Mouse (Mus musculus) spleen, postnatal 10 days (tissue): ENCODE results near the gene Plekha1.

Source experiments
- DNase-seq, 2 experiments: peaks; one replicate each; pipeline ENCODE4 v3.0.0; 2021 to 2022; ENCODE audit warnings: low spot score in 2 of 2

The Plekha1 gene

DNA sequence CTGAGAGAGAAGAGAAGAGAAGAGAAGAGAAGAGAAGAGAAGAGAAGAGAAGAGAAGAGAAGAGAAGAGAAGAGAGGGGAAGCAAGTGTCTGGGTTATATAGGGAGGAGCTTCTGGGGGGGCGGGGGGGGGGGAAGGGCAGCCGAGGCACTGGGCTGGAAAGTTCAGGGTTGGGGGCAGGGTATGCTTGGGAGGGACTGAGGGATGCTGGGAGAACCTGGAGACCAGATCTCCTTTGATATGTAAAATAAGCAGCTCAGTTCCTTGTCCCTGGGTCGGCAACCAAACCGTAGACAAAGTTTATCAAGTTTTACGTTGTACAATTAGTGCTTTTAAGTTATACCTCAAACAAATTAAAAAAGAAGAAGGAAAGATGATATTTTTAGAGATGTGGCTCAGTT, 5.6 kb upstream of the Plekha1 start:
- DNase-seq, result no peak

DNA sequence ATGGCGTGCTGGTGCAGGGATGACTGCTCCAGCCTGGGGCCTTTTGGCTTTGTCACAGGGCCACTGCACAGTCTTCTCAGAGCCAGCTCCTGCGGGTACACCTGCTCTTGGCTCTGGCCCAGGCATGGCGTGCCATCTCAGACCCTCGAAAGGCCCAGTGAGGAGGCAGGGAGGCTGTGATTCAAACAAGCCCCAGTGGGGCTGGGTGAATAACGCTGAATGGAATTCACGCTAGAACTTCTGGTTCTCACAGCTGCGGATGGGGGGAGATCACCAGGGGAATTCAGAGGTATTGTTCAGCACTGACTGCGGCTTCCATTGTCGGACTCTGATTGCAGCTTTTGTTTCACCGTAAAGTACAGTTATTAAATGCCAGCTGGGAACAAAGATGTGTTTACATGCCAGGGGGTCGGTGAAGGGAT, 4.8 kb upstream of the Plekha1 start:
- DNase-seq, result no peak

DNA sequence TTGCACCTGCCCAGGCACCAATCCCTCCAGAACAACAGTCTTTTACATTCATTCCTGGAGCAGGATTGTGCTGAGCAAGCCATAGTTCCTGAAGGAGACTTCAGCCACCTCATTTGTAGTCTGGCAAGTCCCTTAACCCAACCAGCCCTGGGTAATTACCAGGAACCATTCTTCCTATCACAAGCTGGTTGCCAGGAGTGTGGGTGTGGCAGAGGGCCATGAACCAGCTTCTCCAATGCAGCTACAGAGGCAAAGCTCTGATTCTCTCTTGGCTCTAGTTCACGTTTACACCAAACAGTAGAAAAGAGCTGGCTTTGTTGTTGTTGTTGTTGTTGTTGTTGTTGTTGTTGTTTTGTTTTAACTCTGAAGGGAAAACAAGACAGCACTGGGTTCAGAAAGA, 3.1 kb upstream of the Plekha1 start:
- DNase-seq, result no peak

DNA sequence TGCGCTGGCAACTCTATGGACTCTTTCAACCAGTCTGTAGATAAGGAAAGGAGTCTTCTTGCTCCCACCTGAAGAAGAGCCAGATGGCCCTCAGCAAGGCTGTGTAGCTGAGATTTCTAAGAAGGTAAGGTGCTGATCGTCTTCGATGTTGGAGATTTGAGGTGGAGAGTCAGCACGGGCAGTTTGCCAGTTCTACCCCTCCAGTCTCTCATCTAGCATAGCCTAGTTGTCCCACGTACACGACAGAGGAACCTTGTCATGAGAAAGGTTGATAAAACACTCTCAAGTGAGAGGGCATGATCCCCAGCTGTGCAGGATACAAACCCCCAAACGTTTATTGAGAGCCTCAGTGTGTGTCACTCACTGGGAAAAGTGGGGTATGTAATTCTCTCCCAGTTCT, 845 bp upstream of the Plekha1 start:
- no peak for DNase-seq

DNA sequence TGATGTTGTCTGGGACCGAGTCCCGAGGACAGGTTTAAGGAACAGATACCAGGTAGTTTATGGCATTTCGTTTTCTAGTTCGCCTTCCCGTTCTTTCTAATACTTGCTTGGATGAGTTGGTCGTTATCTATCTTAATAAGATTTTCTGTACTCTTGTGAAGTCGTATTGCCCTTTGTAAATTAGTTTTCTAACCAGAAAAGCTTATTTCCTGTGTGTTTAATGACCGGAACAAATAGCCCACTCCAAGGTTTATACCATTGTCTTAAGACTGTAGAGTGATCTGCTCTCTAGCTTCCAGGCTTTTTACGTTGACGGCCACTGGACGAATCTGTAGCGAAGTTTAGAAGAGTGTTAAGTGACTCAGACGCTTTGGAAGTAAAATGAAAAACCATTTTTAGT, 1.1 kb downstream of the Plekha1 start:
- DNase-seq, result no peak

DNA sequence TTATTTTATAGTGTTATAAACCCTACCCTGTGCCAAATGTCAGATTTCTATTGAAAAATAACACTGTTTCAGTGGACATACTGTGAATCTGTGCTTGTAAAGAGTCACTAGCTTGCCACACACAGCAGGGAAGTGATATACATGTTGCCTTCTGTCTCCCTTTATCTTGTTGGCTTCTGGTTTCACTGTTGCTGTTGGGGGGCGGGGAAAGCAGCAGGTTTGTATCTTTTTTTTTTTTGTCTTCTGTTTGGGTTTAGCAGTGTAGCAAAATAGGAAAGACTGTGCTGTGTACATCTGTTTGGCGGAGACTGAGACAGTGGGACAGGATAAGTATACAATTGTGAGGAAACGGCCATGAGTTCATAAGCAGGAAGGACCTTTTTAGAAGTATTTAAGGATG, 1.7 kb downstream of the Plekha1 start:
- DNase-seq, result no peak

DNA sequence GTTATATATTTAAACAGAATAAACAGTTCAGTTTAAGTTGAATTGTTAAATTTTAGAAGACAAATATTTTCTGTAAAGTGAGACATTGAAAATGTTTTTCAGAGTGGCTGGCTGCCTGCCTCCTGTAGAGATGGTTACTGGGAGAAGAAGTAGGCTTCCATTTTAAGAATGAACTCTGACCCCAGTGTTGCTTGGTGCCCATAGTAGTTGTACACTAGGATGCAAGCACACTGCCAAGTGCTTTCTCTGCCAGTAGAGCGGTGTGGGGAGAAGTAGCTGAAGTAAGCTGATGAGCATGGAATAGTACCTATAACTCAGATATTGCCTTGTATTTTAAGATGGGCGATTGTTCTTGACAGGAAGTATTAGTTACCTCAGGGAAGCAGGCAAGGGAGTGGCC, 18.6 kb downstream of the Plekha1 start:
- no peak for DNase-seq

DNA sequence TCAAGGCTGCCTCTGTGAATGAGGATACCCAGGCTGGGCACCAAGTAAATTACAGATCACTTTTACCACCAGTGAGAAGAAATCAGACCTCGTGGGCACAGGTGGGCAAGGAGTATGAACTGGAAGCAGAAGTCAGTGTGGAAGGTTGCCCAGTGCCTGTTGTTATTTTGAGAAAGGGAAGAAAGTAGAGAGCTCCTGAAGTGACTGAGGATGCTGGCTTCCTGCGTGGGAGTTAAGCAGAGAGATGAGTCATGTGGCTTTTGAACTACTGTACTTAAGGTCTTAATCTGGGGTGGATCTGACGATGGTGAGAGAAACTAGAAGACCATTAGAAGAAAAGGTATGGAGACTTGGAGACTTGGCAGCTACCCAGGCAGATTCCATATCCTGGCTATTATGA, 20.7 kb downstream of the Plekha1 start:
- DNase-seq, result no peak

DNA sequence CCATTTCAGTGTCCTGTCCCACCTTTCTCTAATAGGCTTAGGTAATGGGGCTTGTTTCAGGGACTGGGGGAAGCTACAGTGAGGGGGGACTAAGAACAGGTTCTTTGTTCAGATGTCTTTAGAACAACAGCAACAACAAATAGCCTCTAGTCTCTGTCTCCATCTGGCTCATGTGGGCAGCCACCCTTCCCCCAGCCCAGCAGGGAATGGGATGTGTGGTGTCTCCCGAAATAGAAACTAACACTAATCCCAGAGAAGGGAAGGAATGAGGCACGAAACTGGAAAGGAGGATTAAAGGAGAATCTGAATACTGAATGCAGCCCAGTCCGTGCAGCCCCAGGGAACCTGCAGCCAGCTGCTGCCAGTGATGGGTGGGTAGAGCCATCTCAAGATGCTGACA, 22.4 kb downstream of the Plekha1 start:
- DNase-seq, result no peak

DNA sequence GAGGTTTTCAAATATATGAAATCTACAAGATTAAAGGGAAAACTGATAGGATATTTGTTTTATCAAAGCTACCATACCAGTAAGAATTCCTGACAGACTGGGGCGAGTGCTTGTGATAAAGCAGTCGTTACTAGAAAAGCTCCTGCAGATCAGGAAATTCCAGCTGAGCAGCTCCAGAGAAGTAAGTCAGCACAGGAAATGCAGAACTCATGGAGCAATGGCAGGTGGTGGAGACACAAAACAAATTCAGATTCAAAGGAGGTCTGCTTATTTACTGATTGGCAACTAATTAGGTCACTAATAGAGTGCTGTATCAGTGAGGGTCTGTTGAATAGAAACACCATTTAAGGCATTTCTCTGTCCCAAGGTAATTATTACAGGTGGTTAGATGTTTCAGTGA, 25.3 kb downstream of the Plekha1 start:
- DNase-seq, result no peak

DNA sequence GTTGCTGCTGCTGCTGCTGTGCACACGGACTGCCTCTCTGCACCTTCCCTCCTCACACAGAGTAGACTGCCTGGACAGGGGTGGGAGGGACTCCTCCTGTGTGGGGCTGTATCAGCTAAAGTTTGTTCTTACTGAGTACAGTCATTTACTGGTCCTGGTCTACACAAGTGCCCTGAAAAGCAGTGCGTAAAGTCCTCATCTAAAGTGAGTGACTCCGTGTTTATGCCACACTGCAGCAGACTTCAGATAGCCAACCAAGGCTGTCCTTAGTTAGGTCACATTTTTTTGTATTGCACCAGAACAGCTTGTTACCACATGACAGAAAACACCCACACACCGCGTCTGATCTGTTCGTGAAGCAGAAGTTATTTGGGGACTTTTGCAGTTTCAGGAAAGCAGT, 27.4 kb downstream of the Plekha1 start:
- DNase-seq, result peak in 1 of 2 experiments; percentile 31

DNA sequence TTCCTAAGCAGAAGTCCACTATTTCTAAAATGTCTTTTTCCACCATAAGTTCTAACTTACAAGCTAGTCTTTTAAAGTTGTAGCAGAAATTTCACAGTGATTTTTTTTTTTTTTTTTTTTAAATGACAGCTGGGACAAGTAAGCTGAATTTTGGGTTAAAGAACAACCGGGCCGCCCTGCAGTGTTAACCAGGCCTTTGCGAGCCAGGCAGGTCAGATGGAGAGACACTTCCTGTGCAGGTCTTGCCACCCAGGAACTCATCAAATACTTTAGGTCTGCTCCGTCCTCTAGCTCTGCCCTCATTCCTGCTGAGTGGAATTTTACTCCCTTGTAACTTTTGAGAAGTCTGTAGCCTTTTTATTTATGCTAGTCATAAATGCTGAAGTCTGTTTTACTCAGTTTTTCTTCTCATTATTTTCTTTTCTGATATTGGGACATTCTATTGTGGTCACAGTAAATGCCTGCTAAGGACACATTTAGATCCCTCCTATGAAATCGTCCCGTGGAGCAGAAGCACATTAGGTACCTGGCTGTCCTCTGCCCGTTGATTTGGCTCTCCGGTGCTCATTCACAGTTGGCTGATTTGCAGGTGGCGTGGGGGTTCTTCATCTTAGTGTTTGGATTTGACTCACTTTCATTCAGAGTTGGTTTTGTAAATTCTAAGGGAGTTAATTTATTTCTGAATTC, 29.5 kb downstream of the Plekha1 start:
- DNase-seq, result no peak

DNA sequence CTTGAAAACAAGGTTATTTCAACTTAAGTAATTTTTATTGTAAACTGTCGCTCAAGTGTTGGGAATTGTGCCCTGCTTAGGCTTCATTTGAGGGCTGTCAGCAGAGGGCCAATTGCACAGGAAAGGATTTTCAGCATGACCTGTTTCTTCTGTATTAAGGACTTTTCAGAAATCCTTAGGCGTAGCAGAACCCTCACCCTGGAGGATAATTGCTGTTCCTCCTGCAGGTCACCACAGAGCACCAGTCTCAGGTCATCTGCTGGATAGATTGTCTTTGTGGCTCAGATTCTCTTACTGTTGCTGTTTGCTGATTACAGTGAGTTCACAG, 30.0 kb downstream of the Plekha1 start:
- DNase-seq, result no peak

DNA sequence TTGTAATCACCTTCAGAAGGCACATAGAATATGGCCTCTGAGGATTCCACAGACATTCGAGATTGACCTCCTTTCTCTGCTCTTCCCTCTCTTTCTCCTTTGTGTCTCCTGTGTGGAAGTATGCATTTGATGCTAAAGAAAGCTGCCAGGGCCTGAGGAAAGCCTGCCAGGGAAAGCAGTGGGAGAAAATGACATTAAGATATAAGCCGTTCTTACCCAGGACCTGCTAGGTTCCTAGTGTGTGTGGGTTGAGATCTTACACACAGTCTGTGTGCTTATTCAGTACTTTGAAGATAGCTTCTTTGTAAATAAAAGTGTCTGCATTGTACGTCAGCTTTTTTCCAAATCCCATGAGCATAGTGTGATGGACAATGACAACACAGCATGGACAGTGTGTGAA, 30.5 kb downstream of the Plekha1 start:
- no peak for DNase-seq

DNA sequence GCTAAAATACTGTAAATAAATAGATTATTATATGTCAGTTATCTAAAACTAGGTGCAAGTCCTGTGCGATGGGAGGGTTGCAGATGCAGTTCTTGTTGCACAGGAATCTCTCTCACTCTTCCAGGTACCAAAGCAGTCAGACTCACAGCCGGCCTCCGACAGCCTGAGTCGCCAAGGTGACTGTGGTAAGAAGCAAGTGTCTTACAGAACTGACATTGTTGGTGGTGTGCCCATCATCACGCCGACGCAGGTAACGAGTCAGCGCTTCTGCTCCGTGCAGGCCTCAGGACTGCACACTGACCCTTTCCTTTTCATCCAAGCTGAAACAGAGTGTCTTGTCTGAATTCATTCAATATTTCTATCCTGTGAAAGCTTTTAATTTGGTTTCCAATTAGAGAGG, 31.6 kb downstream of the Plekha1 start:
- DNase-seq, result no peak

DNA sequence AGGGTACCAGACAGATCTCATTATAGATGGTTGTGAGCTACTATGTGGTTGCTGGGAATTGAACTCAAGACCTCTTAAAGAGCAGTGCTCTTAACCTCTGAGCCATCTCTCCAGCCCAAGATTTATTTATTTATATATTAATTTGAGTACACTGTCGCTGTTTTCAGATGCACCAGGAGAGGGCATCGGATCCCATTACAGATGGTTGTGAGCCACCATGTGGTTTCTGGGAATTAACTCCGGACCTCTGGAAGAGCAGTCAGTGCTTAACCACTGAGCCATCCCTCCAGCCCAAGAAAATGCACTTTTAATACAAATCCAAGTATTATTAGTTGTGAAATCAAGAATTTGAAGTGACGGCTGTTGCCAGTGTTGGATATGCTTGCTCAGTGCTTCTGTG, 32.8 kb downstream of the Plekha1 start:
- no peak for DNase-seq

DNA sequence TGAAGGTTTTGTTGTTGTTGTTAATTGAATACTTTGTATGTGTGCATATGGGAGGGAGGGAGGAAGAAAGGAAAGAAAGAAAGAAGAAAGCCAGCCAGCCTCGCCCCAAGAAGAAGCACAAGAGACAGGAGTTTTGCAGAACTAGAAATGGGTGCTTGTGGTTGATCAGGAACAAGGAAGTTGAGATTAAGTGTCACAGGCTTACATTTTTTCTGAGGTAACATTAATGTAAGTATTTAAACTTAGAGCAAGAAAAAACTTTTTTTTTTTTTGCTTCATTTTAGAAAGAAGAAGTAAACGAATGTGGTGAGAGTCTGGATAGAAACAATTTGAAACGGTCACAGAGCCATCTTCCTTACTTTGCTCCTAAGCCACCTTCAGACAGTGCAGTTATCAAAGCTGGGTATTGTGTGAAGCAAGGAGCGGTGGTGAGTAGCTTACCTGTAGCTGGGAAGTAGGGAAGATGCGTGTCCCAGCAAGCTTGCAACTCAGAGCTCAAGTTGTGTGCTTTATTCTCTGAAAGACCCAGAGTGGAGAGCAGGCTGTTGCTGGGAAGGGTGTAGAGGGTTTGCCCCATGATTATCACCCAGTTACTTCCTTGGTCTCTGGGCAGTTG, 34.8 kb downstream of the Plekha1 start:
- no peak for DNase-seq

DNA sequence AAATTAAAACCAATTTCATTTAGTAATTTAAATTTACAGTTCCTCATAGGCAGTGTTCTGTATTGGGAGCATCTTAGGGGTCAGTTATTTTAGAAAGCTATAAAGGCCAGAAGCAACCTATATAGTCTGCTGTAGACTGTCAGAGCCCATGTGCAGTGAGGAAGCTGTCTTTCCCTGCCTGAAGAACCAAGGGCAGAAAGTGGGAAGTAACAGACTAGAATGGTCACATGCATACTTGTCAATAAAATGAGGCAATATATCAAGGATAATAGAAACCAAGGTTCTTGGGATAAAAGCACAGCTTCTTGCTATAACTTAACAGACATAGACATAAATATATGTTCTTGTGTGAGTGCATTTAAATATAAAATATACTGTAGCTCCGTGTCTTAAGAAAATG, 37.4 kb downstream of the Plekha1 start:
- no peak for DNase-seq

DNA sequence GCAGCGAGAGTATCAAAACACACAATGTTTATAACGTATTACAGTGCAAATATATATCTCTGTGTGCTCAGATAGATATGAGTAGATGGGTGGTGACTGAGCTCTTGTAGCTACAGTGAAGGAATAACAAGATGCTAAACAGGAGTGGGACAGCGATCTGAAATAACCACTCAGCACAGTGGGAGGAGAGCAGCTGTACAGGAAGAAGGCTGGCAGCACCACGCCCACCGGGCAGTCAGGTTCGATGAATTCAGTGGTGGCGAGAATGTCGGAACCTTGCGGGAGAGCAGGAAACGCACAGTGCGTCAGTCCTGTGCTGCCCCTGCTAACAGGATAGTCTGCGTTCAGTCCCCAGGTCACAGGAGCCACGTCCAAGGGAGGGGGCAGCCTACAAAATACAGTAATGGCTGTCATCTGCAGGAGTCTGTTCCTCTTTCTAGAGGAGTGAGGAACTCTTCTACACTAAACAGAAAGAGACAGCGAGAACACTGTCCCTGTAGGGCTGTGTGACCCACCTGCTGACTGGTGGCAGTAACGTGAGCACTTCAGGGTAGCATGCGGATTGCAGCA, 38.0 kb downstream of the Plekha1 start:
- peak; percentile 8 to 46 for DNase-seq

DNA sequence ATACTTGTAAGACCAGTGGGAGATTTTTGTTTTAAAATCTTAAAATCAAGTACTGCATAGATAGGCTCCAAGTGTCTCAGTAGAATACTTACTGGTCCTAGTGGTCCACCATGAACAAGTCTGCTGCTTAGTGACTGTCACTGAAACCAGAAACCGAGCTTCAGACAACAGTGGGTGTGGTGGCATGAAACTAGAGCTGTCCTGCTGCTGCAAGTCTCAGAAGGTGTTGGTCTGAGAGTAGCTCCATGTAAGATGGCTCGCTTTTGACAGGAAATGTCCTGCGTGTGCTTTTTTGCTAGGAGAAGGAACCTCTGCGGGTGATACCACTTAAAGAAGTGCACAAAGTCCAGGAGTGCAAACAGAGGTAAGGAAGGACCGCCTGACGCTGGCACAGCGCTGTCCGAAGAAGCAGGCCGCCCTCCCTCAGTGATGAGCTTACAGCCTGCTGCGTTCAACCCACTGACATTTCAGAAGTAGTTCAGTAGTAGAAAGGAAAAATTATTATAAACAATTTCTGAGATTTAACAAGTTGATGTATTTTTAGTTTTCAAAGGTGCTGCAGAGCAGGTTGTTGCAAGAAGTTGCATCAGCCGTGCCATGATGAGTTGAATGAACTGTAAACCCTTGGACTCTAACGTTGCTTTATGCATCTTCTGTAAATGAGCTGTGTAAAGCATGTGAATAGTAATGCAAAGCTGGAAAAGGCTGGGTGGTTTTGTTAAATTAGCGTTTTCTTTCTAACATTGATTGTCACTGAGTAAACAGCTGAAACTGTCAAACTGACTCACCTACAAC, 39.2 kb downstream of the Plekha1 start:
- no peak for DNase-seq

DNA sequence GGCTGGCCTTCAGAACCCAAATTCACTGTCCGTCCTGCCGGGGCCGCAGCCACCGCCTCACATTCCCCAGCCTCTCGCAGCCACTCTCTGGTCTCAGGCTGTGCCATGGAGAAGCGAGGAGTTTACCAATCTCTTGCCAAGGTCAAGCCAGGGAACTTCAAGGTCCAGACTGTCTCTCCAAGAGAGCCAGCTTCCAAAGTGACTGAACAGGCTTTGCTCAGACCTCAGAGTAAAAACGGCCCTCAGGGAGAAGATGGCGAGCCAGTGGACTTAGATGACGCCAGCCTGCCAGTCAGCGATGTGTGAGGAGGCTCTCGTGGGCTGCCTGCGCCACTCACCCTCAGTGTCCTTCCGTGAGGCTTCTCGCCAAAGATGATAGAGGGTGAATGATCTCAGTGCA, 45.3 kb downstream of the Plekha1 start:
- DNase-seq, result no peak

DNA sequence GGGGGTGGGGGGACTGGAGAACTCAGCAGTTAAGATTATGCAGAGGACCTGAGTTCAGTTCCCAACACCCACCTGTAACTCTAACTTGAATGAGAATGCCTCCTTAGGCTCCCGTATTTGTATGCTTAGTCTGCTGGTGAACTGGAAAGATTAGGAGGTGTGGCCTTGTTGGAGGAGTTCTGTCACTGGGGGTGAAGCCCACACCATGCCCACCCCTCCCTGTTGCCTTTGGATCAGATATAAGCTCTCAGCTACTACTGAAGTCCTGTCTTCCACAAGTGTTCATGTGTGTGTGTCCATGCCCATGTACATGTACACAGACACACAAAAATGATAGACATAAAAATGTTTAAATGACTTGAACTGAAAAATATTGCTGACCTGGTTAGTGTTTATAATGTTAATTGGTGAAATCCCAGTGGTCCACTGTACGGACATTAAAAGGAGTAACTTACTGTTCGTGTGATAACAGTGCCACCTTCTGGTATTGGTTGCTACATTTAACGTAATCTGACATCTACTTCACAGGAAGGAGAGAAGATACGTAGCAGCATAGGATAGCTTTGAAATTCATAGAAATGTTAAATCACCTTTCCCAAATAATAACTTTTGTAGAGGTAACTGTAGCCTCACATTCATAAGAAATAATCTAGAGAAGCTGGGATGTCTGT, 49.3 kb downstream of the Plekha1 start:
- DNase-seq, result no peak
